Comparison of ENCODE assay signal across 12 mouse cellular contexts in genomic region chr10:5904399-5904798, GRCm38 (mm10). TPM values are rescaled to one million over a fixed set of nuclear protein-coding genes. Genes with fewer than 3 reads are reported as not detected.
DNase-seq lines count a peak whose midpoint lies in the region; ATAC-seq lines count a peak whose summit lies in the region.
"Had no signal": no experiment of that assay in that cellular context is flagged by ENCODE, and none has a peak within 500 bp of the region (broad histone marks: within the 10 kb centered on the region; RNA-seq: fewer than 3 reads in every experiment).

No protein-coding gene starts in this region.

- H3K27ac ChIP-seq in forebrain, embryonic 14.5 days (ENCODE audit: low read depth, low read length): no peak overlapping the region
- H3K27ac ChIP-seq in forebrain, embryonic 15.5 days (replicated peaks): no peak overlapping the region
- H3K27ac ChIP-seq: embryonic facial prominence, embryonic 13.5 days; heart, embryonic 10.5 days; hindbrain, embryonic 12.5 days had no signal

- no peaks in the 10 kb centered on the region for H3K4me1 ChIP-seq in forebrain, embryonic 14.5 days (ENCODE audit: control insufficient read depth, insufficient read depth, low read length)
- H3K4me1 ChIP-seq in forebrain, embryonic 15.5 days: peaks cover 4% of the 10 kb centered on the region; the same call in 1 of the 2 replicates
- H3K4me1 ChIP-seq: hindbrain, embryonic 12.5 days had no signal

- no peaks in the 10 kb centered on the region for H3K9me3 ChIP-seq in forebrain, embryonic 14.5 days (replicated peaks; ENCODE audit: control insufficient read depth, low read length)
- no peaks in the 10 kb centered on the region for H3K9me3 ChIP-seq in forebrain, embryonic 15.5 days
- H3K9me3 ChIP-seq: embryonic facial prominence, embryonic 13.5 days; heart, embryonic 10.5 days; hindbrain, embryonic 12.5 days had no signal

- 93% methylated on average over 2 of the region's 2 CpGs for WGBS in forebrain, embryonic 14.5 days
- WGBS in forebrain, embryonic 15.5 days: 90% methylated on average over 2 of the region's 2 CpGs

- peak; percentile 66 for DNase-seq in forebrain, embryonic 14.5 days (ENCODE audit: low spot score)
- peak; percentile 2 for DNase-seq in lung, postnatal 10 days
- no peak for DNase-seq in lung, postnatal 14 days
- peak; percentile 20 for DNase-seq in cerebellum, adult 11 months
- peak; percentile 24 to 26 for DNase-seq in right cerebral cortex, postnatal 10 days (ENCODE audit: low spot score in 2 of 2)
- DNase-seq in thymus, postnatal 10 days (ENCODE audit: low spot score in 2 of 2): no peak
- no peak for DNase-seq in kidney, postnatal 4 days
- DNase-seq: thymus, postnatal 25 days had no signal

- H3K4me3 ChIP-seq in forebrain, embryonic 14.5 days (ENCODE audit: low read depth, low read length): no peak overlapping the region
- H3K4me3 ChIP-seq in forebrain, embryonic 15.5 days: no peak overlapping the region
- H3K4me3 ChIP-seq: embryonic facial prominence, embryonic 13.5 days; heart, embryonic 10.5 days; hindbrain, embryonic 12.5 days had no signal

- no peaks in the 10 kb centered on the region for H3K27me3 ChIP-seq in forebrain, embryonic 14.5 days (replicated peaks; ENCODE audit: control insufficient read depth, insufficient read depth, low read length)
- H3K27me3 ChIP-seq in forebrain, embryonic 15.5 days: no peaks in the 10 kb centered on the region
- H3K27me3 ChIP-seq: embryonic facial prominence, embryonic 13.5 days; hindbrain, embryonic 12.5 days had no signal

- H3K9ac ChIP-seq in forebrain, embryonic 14.5 days (ENCODE audit: low read length): no peak overlapping the region
- H3K9ac ChIP-seq in forebrain, embryonic 15.5 days (replicated peaks): no peak overlapping the region
- H3K9ac ChIP-seq: embryonic facial prominence, embryonic 13.5 days; hindbrain, embryonic 12.5 days had no signal

- H3K36me3 ChIP-seq in forebrain, embryonic 14.5 days (ENCODE audit: control insufficient read depth, insufficient read depth, low read length): no peaks in the 10 kb centered on the region
- no peaks in the 10 kb centered on the region for H3K36me3 ChIP-seq in forebrain, embryonic 15.5 days
- H3K36me3 ChIP-seq: embryonic facial prominence, embryonic 13.5 days; heart, embryonic 10.5 days; hindbrain, embryonic 12.5 days had no signal

- no peak overlapping the region for H3K4me2 ChIP-seq in forebrain, embryonic 14.5 days (ENCODE audit: low read length)
- H3K4me2 ChIP-seq in forebrain, embryonic 15.5 days (replicated peaks): no peak overlapping the region
- H3K4me2 ChIP-seq: embryonic facial prominence, embryonic 13.5 days; hindbrain, embryonic 12.5 days had no signal

- no peak; the same call in 1 of the 2 replicates for ATAC-seq in forebrain, embryonic 14.5 days
- ATAC-seq in forebrain, embryonic 15.5 days (replicated peaks): no peak; the same call in 1 of the 2 replicates

RNA-seq across cellular contexts. Expression of gene Rgs17, which starts 17.8 kb away (rescaled TPM):
- 7.6 and 11.7 TPM in 2 replicates for polyA plus RNA-seq in forebrain, embryonic 14.5 days (2014; fragmentation: Nextera tagmentation; extraction: Ambion mirVana)
- polyA plus RNA-seq in forebrain, embryonic 15.5 days (2015; fragmentation: Nextera tagmentation; extraction: Ambion mirVana): 12.2 and 12.7 TPM in 2 replicates

Comparison
In these comparisons a context has a peak if more than half of its experiments do, and no peak if none do; other contexts are left out.
1. DNase-seq: peak in forebrain, embryonic 14.5 days (single experiment), lung, postnatal 10 days (single experiment), cerebellum, adult 11 months (single experiment) and right cerebral cortex, postnatal 10 days (2 of 2); none in lung, postnatal 14 days (single experiment), thymus, postnatal 10 days (0 of 2) and kidney, postnatal 4 days (0 of 2).